ENCODE assay signal across 10 mouse cellular contexts in the genomic region with DNA sequence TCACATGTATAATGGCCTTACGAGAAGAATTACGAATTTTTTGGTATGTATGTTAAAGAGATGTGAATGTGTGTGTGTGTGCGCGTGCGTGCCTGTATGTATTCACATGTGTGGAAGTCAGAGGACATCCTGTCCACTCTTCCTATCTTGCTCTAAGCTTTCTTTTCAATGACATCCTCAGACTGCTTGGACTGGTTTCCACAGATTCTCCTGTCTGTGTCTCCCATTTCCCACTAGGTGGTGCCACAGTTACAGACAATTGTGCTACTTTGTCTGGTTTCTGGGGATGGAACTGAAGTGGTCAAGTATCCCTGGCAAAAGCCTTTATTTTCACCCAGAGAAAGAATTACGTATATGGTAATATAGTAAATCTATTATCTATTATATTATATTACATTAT. TPM values are rescaled to one million over a fixed set of nuclear protein-coding genes. Genes with fewer than 3 reads are reported as not detected.
A peak's percentile ranks its signal among the peaks of the same experiment; 100 is the strongest.
DNase-seq lines count a peak whose midpoint lies in the region; ATAC-seq and TF ChIP-seq lines count a peak whose summit lies in the region.
"Had no signal": no experiment of that assay in that cellular context is flagged by ENCODE, and none has a peak within 500 bp of the region (broad histone marks: within the 10 kb centered on the region; RNA-seq: fewer than 3 reads in every experiment).

No protein-coding gene starts in this region.

- H3K79me2 ChIP-seq in MEL (ENCODE audit: control insufficient read depth, insufficient read depth, low read length, poor library complexity) = no peaks in the 10 kb centered on the region

- TF ChIP-seq CTCF in MEL (IDR thresholded peaks at IDR 0.05 in 2 of 3, conservative IDR thresholded peaks at IDR 0.05 in 1 of 3; ENCODE audit: control insufficient read depth in 1 of 3, insufficient read depth in 1 of 3, low read depth in 2 of 3, low read length in 3 of 3, poor library complexity in 1 of 3, severe bottlenecking in 1 of 3) = peak in 2 of 3 experiments; percentile 15 to 26; a peak in 2 of 6 replicates

- WGBS in kidney, embryonic 15.5 days = 64% methylated on average over 6 of the region's 6 CpGs

- no peaks in the 10 kb centered on the region for H3K27me3 ChIP-seq in kidney, embryonic 15.5 days
- H3K27me3 ChIP-seq in MEL (ENCODE audit: control insufficient read depth in 1 of 2, insufficient read depth in 2 of 2, low read length in 2 of 2) = no peaks in the 10 kb centered on the region

- DNase-seq in adrenal gland, adult 2 months = peak; percentile 53
- DNase-seq in adrenal gland, adult 18-20 months (ENCODE audit: low spot score in 2 of 2) = no peak
- DNase-seq in kidney, adult 18-20 months = peak; percentile 21
- DNase-seq in MEL (ENCODE audit: low read depth, low spot score) = peak; percentile 4
- DNase-seq in heart, adult 9 months (ENCODE audit: low spot score in 2 of 2) = peak; percentile 34 to 38
- DNase-seq in mesoderm, embryonic 11.5 days (ENCODE audit: low read depth, low spot score) = peak; percentile 79

- no peaks in the 10 kb centered on the region for H3K36me3 ChIP-seq in kidney, embryonic 15.5 days
- no peaks in the 10 kb centered on the region for H3K36me3 ChIP-seq in MEL (ENCODE audit: control insufficient read depth in 1 of 2, insufficient read depth in 2 of 2, low read length in 2 of 2)
- H3K36me3 ChIP-seq: embryonic facial prominence, embryonic 15.5 days; limb, embryonic 12.5 days had no signal

- no peak overlapping the region for H3K27ac ChIP-seq in kidney, embryonic 15.5 days
- H3K27ac ChIP-seq in MEL (ENCODE audit: control insufficient read depth, low read depth, low read length) = no peak overlapping the region
- H3K27ac ChIP-seq: embryonic facial prominence, embryonic 15.5 days; limb, embryonic 12.5 days had no signal

- H3K4me2 ChIP-seq in kidney, embryonic 15.5 days = no peak overlapping the region
- H3K4me2 ChIP-seq: embryonic facial prominence, embryonic 15.5 days; limb, embryonic 12.5 days had no signal

- no peak overlapping the region for H3K4me3 ChIP-seq in kidney, embryonic 15.5 days (replicated peaks)
- no peak overlapping the region for H3K4me3 ChIP-seq in MEL (ENCODE audit: control insufficient read depth in 1 of 2, insufficient read depth in 1 of 2, low read depth in 2 of 2, low read length in 2 of 2)
- H3K4me3 ChIP-seq: embryonic facial prominence, embryonic 15.5 days; limb, embryonic 12.5 days had no signal

- peaks cover 18% of the 10 kb centered on the region for H3K4me1 ChIP-seq in kidney, embryonic 15.5 days
- H3K4me1 ChIP-seq in MEL (ENCODE audit: control insufficient read depth in 1 of 2, insufficient read depth in 2 of 2, low read length in 2 of 2) = no peaks in the 10 kb centered on the region

- H3K9ac ChIP-seq in kidney, embryonic 15.5 days = no peak overlapping the region
- no peak overlapping the region for H3K9ac ChIP-seq in MEL (ENCODE audit: control insufficient read depth, low read depth, low read length, poor library complexity, severe bottlenecking)
- H3K9ac ChIP-seq: embryonic facial prominence, embryonic 15.5 days; limb, embryonic 12.5 days had no signal

- H3K9me3 ChIP-seq in kidney, embryonic 15.5 days (replicated peaks) = no peaks in the 10 kb centered on the region
- no peaks in the 10 kb centered on the region for H3K9me3 ChIP-seq in MEL (replicated peaks; ENCODE audit: insufficient read depth, low read length)
- H3K9me3 ChIP-seq: embryonic facial prominence, embryonic 15.5 days; limb, embryonic 12.5 days had no signal

- peak; percentile 28 for TF ChIP-seq RAD21 in MEL (IDR thresholded peaks at IDR 0.05; ENCODE audit: low read depth, low read length)

- TF ChIP-seq EP300 in MEL (IDR thresholded peaks at IDR 0.05; ENCODE audit: low read depth in 1 of 2, low read length in 2 of 2) = no peak

- ATAC-seq in kidney, embryonic 15.5 days (replicated peaks; ENCODE audit: low FRiP score) = no peak
- ATAC-seq in megakaryocyte progenitor cell, adult 5-6 weeks (replicated peaks; ENCODE audit: poor library complexity) = no peak

- TF ChIP-seq POLR2A in MEL (IDR thresholded peaks at IDR 0.05; ENCODE audit: control insufficient read depth in 1 of 2, insufficient read depth in 1 of 2, low read depth in 1 of 2, low read length in 2 of 2, poor library complexity in 1 of 2) = no peak

TF ChIP-seq in MEL, 35 proteins besides CTCF, POLR2A, EP300 and RAD21:
- TF ChIP-seq MAZ (IDR thresholded peaks at IDR 0.05; ENCODE audit: low read depth, low read length) = no peak
- TF ChIP-seq KAT2A (conservative IDR thresholded peaks at IDR 0.05; ENCODE audit: low read depth, low read length) = no peak
- TF ChIP-seq SMC3 (IDR thresholded peaks at IDR 0.05; ENCODE audit: low read depth, low read length) = peak; percentile 29; the same call in 1 of the 2 replicates
- TF ChIP-seq GABPA (IDR thresholded peaks at IDR 0.05; ENCODE audit: low read depth, low read length) = no peak

RNA-seq across cellular contexts. Expression of gene Fat4, which starts 4.0 kb away (rescaled TPM):
- total RNA-seq in adrenal gland, adult 2 months (2021) = 10 to 100 TPM; 12.1 to 16.8 TPM
- 2.6 and 4.5 TPM in 2 replicates for polyA plus RNA-seq in adrenal gland, adult 2 months (2012; rRNA removed)
- total RNA-seq in adrenal gland, adult 18-20 months (2021) = 10 to 100 TPM in 1 of 2 experiments, 1 to 10 TPM in 1; 3.0 to 12.2 TPM
- 6.9 and 8.2 TPM in 2 replicates for polyA plus RNA-seq in kidney, embryonic 15.5 days (2015; fragmentation: Nextera tagmentation; extraction: Ambion mirVana)
- not detected in 2 replicates for total RNA-seq in MEL (2012; rRNA removed)
- not detected for polyA plus RNA-seq in MEL (2012; ENCODE audit: insufficient read depth in 1 of 2, insufficient read length in 2 of 2, low read depth in 1 of 2, low replicate concordance in 2 of 2, missing spikeins in 1 of 2)
- total RNA-seq in megakaryocyte progenitor cell, adult 5-6 weeks (2015) = 0.02 TPM in 1 of 2 replicates, not detected in the other
- total RNA-seq in megakaryocyte progenitor cell, adult 5-6 weeks (2017) = not detected in 2 replicates

Comparison
In these comparisons a context has a peak if more than half of its experiments do, and no peak if none do; other contexts are left out.
1. DNase-seq: peak in adrenal gland, adult 2 months (single experiment), kidney, adult 18-20 months (single experiment), MEL (single experiment), heart, adult 9 months (2 of 2) and mesoderm, embryonic 11.5 days (single experiment); none in adrenal gland, adult 18-20 months (0 of 2).